Mouse (Mus musculus) 416B (cell line): ENCODE measurements around the gene Tbxas1.

Experiments used
- DNase-seq: peaks from one replicate; pipeline ENCODE4 v3.0.0; 2011; ENCODE audit warnings: low read depth

The Tbxas1 gene

GRCm38 (mm10) chr6:38997838-38998237, 122.6 kb downstream of the Tbxas1 start:
- DNase-seq: no peak

- no peak for DNase-seq
Observed at GRCm38 (mm10) chr6:39003126-39003525, 127.9 kb downstream of the Tbxas1 start.

- no peak for DNase-seq
Observed at GRCm38 (mm10) chr6:39004003-39004473, 128.8 kb downstream of the Tbxas1 start.

- DNase-seq: no peak
Observed at GRCm38 (mm10) chr6:39005267-39005944, 130.2 kb downstream of the Tbxas1 start.

- peak; percentile 29 for DNase-seq
Observed at GRCm38 (mm10) chr6:39005945-39006572, 130.9 kb downstream of the Tbxas1 start.

GRCm38 (mm10) chr6:39007223-39007622, 132.0 kb downstream of the Tbxas1 start:
- peak; percentile 68 for DNase-seq

GRCm38 (mm10) chr6:39008116-39008515, 132.9 kb downstream of the Tbxas1 start:
- DNase-seq: peak; percentile 39

- peak; percentile 69 for DNase-seq
Observed at GRCm38 (mm10) chr6:39013034-39013832, 138.0 kb downstream of the Tbxas1 start.

- peak; percentile 78 for DNase-seq
Observed at GRCm38 (mm10) chr6:39017942-39018341, 142.7 kb downstream of the Tbxas1 start.

- peak; percentile 52 for DNase-seq
Observed at GRCm38 (mm10) chr6:39018805-39019204, 143.6 kb downstream of the Tbxas1 start.

GRCm38 (mm10) chr6:39019219-39019618, 144.0 kb downstream of the Tbxas1 start:
- DNase-seq: no peak

- DNase-seq: peak; percentile 43
Observed at GRCm38 (mm10) chr6:39021909-39022308, 146.7 kb downstream of the Tbxas1 start.

GRCm38 (mm10) chr6:39022461-39023181, 147.4 kb downstream of the Tbxas1 start:
- DNase-seq: no peak

GRCm38 (mm10) chr6:39024631-39025030, 149.4 kb downstream of the Tbxas1 start:
- no peak for DNase-seq

GRCm38 (mm10) chr6:39025038-39025437, 149.8 kb downstream of the Tbxas1 start:
- no peak for DNase-seq

GRCm38 (mm10) chr6:39030714-39031113, 155.5 kb downstream of the Tbxas1 start:
- DNase-seq: no peak

GRCm38 (mm10) chr6:39033676-39034075, 158.5 kb downstream of the Tbxas1 start:
- DNase-seq: no peak

- DNase-seq: no peak
Observed at GRCm38 (mm10) chr6:39035039-39035438, 159.8 kb downstream of the Tbxas1 start.

- DNase-seq: no peak
Observed at GRCm38 (mm10) chr6:39036204-39036603, 161.0 kb downstream of the Tbxas1 start.

- no peak for DNase-seq
Observed at GRCm38 (mm10) chr6:39040451-39040850, 165.2 kb downstream of the Tbxas1 start.

- no peak for DNase-seq
Observed at GRCm38 (mm10) chr6:39049141-39049540, 173.9 kb downstream of the Tbxas1 start.

- DNase-seq: no peak
Observed at GRCm38 (mm10) chr6:39050836-39051235, 175.6 kb downstream of the Tbxas1 start.
